Mouse (Mus musculus) heart, postnatal 0 days (tissue): ENCODE measurements around the gene Eya4.

ENCODE experiments used
- CTCF ChIP-seq: IDR thresholded peaks from 2 replicates; pipeline ENCODE4 v1.5.1; 2016; ENCODE audit warnings: antibody characterized with exemption, control low read depth, low read depth
- EP300 ChIP-seq: IDR thresholded peaks from 2 replicates; pipeline ENCODE4 v1.6.1; 2016; ENCODE audit warnings: antibody characterized with exemption, low read depth

DNA sequence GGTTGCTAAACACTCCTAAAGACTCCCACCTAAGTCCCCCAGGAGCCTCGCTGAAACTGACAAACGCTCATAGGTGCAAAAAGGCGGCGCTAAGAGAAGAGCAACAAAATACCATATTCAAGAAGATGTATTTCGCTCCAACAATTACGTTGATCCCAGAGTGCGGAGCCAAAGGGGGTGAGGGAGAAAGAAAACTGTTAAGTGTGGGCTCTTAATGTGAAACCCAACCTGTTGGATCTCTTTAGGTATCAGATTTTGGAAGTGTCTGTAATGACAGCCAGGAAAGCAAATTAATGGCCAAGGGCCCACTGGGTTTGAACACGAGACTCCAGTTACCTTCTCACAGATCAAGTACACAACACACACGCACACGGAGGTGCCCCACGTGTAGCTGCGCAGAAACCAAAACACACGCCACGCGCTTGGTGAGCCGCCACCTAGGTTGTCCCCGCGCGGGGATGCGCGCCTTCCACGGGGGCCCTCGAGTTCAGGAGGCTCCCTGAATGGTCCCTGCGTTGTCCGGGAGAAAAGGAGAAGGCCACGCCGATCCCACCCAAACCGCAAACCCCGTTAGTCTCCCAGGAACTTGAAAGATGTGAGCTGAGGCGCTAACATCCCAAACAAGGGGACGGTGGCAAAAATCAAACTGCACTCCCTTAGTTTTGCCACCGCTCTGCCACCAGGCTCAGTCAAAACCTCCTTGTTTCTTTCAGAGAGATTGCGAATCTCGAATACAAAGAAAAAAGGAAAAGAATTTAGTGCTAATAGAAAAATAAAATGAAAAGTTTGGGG is 2.3 kb downstream of the Eya4 start:
- TF ChIP-seq EP300 (no peak), CTCF (no peak)
